Mouse (Mus musculus): Measurements from ENCODE around the gene Kctd11. TPM values are rescaled to one million over a fixed set of nuclear protein-coding genes. Genes with fewer than 3 reads are reported as not detected.
A peak's percentile ranks its signal among the peaks of the same experiment; 100 is the strongest.
"Not testable (repeated sequence)": the region's sequence is repeated elsewhere in the genome, so short reads cannot be mapped to it uniquely, and the experiment has no call there.

Kctd11 gene
- total RNA-seq, 2 experiments from 2014 or later = 1.3 to 1.4 TPM

DNA sequence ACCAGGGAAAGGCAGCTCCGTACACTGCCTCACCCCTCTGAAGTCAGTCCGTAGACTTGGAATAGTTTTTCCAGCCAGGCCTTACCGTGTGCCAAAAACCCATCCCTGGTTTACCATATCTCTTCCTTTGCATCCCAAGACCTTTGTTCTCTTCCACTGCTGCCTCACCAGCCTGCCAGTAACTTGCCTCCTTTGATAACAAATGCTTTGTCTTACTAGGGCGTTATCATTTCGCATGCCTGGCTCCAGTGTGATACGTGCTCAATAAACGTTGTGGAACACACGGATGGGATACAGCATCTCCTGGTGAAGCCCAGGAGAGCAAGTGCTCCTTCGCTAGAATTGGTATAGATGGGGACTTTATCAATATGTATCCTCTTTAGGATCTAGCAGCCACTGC lies 13.9 kb downstream of the Kctd11 start:
- TF ChIP-seq CTCF (conservative IDR thresholded peaks at IDR 0.05) = no peak
- DNase-seq (ENCODE audit: low spot score in 2 of 2) = no peak
- Histone ChIP-seq H3K27ac (no peak overlapping the region), H3K4me3 (no peak overlapping the region)

DNA sequence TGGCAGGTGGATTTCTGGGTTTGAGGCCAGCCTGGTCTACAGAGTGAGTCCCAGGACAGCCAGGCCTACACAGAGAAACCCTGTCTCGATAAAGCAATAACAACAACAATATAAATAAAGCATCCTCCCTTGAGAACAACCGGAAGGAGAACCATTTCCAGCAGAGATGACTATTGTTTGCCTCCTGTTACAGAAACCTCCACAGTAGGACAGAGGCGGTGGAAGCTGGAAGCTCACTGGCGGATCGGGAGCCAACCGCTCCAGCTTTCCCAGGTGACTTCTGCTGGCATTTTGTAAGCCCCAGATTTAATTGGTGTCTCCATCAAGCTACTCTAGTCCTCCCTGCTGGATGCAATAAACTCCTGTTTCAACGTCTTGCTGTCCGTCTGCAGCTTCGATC lies 15.6 kb downstream of the Kctd11 start:
- no peak overlapping the region for H3K27ac ChIP-seq
- no peak for TF ChIP-seq CTCF (conservative IDR thresholded peaks at IDR 0.05)
- DNase-seq (ENCODE audit: low spot score in 2 of 2) = no peak
- H3K4me3 ChIP-seq = no peak overlapping the region

DNA sequence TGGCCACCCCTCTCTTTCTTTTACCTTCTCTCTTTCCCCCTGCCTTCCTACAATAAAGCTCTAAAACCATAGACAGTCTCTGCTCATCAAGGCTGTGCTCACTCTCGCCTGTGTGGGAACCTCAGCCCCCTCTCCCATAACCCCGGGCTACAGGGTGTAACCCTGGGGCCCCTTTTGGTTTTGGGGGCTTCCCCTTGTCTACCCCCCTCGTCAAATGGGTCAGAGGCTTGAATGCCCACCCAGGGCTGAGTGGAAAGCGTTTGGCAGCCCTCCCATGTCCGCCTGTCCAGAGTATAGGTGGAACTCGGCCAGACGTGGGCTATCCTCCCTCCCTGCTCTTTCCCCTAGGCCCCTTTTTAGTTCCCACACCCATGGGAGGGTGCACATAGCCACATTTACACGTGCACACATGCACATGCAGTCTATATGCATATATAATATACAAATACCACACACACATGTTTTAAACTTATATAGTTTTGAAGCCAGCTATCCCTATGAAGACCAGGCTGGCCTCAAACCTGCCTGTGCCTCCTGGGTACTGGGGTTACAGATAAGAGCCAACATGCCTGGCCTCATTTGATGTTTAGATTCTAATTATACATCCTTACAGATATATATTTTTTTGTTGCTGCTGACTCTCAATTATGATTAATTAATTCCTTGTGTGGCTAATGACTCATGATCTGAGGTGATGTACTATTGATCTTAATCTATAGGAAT lies 16.9 kb downstream of the Kctd11 start:
- Histone ChIP-seq H3K4me3 (no peak overlapping the region), H3K27ac (no peak overlapping the region)
- no peak for TF ChIP-seq CTCF (conservative IDR thresholded peaks at IDR 0.05)
- DNase-seq (ENCODE audit: low spot score in 2 of 2) = no peak

DNA sequence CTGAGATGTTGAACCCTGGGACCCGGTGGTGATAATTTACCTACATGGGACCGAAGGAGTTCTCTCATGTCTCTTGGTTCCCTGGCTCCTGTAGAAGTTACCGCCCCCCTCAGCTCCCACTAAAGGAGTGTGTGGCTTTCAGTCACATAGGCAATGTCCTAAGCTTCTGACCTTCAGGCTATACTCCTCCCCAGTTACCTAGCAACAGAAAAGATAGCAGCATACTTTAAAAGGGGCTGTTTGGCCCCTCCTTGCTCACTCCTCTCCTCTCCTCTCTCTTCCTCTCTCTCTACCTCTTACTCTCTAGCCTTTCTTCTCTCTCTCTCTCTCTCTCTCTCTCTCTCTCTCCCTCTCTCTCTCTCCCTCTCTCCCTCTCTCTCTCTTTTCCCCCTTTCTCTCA lies 17.5 kb downstream of the Kctd11 start:
- not testable (repeated sequence) for H3K4me3 ChIP-seq; DNase-seq (ENCODE audit: low spot score in 2 of 2); H3K27ac ChIP-seq

DNA sequence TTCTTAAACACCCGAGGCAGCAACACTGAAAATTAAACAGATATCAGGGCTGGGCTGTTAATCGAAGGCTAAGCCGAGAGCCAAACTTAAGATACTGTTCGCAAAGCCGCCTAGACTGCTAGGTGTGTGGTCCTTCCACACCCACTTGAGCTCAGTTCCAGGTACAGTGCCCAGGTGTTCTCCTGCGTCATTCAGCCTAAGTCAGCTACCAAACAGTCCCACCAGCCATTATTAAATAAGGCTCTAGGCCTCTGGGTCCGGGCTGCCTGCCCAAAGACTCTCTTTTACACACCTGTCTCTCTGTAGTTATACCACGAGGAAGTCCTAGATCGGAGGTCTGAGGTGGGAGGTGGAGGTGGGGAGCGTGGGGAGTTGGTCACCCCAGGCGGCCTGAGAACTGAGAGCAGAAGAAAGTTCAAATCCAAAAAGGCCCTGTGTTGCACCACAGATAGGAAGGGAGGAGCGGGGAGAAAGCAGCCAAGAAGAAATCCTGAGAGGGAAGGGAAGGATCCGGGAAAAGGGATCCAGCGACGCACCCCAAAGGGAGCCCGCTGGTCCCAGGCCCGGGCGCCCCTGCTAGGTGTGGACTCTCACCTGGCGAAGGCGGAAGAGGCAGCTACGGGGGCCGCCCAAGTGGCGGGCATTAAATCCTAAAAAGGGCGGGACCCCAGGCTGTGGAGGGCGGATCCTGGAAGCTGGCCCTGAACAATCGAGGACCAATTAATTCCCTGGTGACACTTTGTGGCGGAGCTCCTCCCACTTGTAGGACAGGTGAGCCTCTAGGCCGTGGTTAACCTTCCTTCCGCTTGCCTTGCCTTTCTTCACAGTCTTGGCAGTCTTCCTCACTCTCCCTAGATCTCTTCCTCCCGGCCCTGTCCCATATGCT lies 22.9 kb downstream of the Kctd11 start, which contains the start of gene Tnk1:
Gene Tnk1 (minus strand): TSS at position 618 of the 886 bp plus-strand sequence.
- TF ChIP-seq CTCF (conservative IDR thresholded peaks at IDR 0.05) = no peak
- H3K4me3 ChIP-seq = no peak within 1 kb of the TSS
- H3K27ac ChIP-seq = no peak within 1 kb of the TSS
- no peak for DNase-seq (ENCODE audit: low spot score in 2 of 2)

DNA sequence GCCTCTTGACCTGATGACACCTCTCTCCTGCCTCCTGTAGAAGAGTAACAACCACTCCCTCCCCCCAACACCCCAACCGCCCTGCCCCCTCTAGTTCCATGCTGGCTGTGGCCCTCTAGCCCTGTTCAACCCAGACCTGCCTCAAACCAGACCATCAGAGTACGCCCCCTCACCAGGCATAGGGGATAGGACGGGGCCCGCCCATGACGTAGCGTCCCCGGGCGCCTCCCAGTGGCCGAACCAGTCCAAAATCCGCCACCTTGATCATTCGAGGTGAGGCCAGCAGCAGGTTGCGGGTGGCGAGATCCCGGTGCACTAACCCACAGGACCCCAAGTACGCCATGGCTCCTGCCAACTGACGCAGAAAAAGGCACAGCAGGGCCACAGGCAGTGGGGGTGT lies 25.9 kb downstream of the Kctd11 start:
- peak; percentile 68 for TF ChIP-seq CTCF (conservative IDR thresholded peaks at IDR 0.05)
- Histone ChIP-seq H3K27ac (no peak overlapping the region), H3K4me3 (no peak overlapping the region)
- DNase-seq (ENCODE audit: low spot score in 2 of 2) = no peak

DNA sequence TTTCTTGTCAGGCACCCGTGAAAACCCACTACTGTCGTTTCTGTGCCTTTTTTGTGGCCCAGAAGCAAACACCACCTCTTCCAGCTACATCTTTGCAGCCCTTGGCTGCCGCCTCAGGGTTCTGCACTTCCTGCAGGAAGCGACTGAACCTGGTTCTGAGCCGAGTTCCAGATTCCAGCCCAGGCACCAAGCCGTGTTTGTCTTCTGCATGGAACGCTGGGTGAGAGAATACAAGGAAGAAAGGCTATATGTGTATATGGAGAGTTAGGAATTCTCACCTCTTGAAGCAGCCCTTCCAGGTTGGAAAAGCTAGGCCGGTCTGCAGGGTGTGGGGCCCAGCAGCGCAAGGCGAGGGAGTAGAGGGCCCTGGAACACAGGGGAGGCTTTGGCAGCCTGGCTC lies 26.5 kb downstream of the Kctd11 start:
- Histone ChIP-seq H3K27ac (no peak overlapping the region), H3K4me3 (no peak overlapping the region)
- TF ChIP-seq CTCF (conservative IDR thresholded peaks at IDR 0.05) = no peak
- DNase-seq (ENCODE audit: low spot score in 2 of 2) = no peak

DNA sequence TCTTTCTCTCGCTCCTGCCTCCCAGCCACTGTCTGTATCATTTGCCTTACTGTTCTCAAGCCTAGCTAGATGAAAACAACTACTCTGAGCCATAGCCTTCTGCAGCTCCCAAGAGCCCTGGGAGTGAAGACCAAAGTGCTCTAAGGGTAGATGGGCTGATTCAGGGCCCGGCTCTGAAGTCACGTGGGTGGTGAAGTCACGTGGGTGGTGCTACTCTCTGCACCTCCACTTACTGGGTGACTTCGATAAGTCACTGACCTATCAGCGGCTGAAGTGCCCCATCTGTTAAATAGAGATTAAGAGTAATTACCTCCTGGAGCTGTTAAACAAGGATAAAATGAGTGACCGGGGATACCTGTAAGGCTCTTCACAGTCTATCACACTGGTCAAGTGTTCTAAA lies 27.2 kb downstream of the Kctd11 start:
- no peak for TF ChIP-seq CTCF (conservative IDR thresholded peaks at IDR 0.05)
- Histone ChIP-seq H3K4me3 (no peak overlapping the region), H3K27ac (no peak overlapping the region)
- no peak for DNase-seq (ENCODE audit: low spot score in 2 of 2)

DNA sequence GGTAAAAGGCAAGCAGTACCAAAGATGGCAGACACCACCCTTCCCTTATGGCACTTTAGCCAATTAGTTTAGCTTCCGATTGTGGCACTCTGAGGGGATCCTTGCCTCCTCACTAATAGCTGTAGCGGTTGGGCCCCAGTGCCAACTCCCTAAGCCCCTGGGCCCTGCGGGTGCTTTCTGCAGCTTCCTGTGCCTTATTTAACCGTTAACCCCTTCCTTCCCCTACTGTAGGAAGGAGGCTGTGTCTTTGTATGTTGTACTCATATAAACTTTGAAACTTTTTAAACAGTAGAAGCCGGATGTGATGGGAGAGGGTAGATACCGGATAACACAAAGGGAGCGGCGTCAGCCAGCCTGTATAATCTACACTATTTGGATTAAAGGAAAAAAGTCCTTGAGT lies 30.5 kb downstream of the Kctd11 start:
- TF ChIP-seq CTCF (conservative IDR thresholded peaks at IDR 0.05) = no peak
- no peak for DNase-seq (ENCODE audit: low spot score in 2 of 2)
- Histone ChIP-seq H3K4me3 (no peak overlapping the region), H3K27ac (no peak overlapping the region)

DNA sequence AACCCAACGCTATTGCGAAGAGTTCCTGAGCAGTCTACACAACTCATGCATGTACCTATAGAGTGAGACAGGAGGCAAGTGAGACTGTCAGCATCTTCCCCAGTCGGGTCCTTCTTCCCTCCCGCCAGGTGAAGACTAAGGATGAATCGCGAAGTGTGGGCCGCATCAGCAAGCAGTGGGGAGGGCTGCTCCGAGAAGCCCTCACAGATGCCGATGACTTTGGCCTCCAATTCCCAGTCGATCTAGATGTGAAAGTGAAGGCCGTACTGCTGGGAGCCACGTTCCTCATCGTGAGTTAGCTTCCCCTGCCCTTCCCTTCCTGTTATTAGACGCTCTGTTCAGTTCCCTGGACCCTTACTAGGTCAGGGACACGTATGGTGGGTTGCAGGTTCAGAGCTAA lies 31.3 kb downstream of the Kctd11 start:
- TF ChIP-seq CTCF (conservative IDR thresholded peaks at IDR 0.05) = no peak
- Histone ChIP-seq H3K4me3 (no peak overlapping the region), H3K27ac (no peak overlapping the region)
- no peak for DNase-seq (ENCODE audit: low spot score in 2 of 2)

DNA sequence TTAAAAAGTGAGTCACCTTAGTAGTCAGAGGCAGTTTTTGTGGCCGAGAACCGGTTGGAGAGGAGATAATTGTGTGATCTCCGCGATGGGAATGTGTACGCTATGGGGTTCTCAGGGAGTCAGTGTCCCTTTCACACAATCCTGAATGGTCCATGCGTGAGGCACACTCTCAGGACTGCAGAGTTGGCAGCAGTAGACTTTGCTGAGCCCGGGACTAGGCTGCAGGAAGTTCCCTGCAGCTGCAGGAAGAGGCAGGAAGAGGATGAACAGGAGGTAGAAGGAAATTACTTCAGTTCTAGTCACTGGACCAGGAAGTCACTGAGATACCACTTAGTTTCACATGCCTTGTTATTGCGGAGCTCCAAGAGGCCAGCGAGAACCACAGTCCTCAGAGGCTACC lies 32.1 kb downstream of the Kctd11 start:
- DNase-seq (ENCODE audit: low spot score in 2 of 2) = no peak
- Histone ChIP-seq H3K27ac (no peak overlapping the region), H3K4me3 (no peak overlapping the region)
- TF ChIP-seq CTCF (conservative IDR thresholded peaks at IDR 0.05) = no peak

DNA sequence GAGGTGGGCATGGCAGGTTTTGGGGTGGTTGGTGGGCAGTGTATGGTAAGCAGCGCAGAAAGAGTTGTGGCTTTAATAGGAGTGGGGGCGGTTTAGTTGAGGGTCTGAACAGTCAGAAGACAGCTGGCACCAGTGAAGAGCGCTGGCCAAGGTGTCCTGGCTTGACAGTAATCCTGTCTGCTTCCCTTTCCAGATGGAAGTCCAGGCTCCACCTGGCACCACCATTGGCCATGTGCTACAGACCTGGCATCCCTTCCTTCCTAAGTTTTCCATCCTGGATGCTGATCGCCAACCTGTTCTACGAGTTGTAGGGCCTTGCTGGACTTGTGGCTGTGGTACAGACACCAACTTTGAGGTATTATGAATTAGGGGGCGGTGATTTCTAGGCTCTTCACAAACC lies 33.2 kb downstream of the Kctd11 start:
- TF ChIP-seq CTCF (conservative IDR thresholded peaks at IDR 0.05) = no peak
- Histone ChIP-seq H3K27ac (no peak overlapping the region), H3K4me3 (no peak overlapping the region)
- DNase-seq (ENCODE audit: low spot score in 2 of 2) = no peak

DNA sequence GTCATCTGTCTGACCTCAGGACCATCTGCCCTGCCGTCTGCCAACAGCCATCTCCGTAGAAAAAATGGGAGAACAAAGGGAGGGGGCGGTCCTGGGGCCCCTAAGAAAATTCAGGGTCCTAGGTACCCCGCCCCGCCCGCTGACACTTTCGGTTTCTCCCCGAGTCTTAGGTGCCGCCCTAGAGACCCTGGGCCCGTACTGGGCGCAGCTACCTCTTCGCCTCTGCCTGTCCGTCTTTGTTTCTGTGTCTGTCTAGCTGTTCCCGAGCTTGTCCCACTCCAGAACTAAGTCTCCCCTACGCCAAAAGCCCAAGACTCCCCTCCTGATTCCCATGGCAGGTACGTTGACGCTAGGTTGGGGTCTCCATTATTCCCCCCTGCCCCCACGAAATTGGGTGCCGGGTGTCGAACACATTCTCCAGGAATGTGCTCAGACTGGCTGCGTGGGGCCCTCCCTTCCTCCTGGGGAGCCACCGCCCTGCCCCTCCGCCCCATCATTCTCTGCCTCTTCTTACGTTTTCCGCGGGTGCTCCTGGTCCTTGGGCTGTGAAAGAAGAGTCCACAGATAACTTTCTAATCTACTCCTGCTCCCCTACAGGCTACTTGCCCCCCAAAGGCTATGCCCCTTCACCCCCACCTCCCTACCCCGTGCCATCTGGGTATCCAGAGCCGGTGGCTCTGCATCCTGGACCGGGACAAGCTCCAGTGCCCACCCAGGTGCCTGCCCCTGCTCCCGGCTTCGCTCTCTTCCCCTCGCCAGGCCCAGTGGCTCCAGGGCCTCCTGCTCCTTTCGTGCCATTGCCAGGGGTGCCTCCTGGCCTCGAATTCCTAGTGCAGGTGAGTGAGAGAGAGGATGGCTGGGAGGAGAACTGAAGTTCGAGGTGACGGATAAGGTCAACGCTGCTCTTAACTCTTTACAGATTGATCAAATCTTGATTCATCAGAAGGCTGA lies 34.2 kb downstream of the Kctd11 start:
- Histone ChIP-seq H3K27ac (peak overlapping the region; percentile 92), H3K4me3 (peak overlapping the region; percentile 96)
- no peak for TF ChIP-seq CTCF (conservative IDR thresholded peaks at IDR 0.05)
- no peak for DNase-seq (ENCODE audit: low spot score in 2 of 2)
